Mouse (Mus musculus): ENCODE data around the gene Trim63. TPM values are rescaled to one million over a fixed set of nuclear protein-coding genes. Genes with fewer than 3 reads are reported as not detected.

Gene Trim63
- polyA plus RNA-seq, 1 experiment = not detected

DNA sequence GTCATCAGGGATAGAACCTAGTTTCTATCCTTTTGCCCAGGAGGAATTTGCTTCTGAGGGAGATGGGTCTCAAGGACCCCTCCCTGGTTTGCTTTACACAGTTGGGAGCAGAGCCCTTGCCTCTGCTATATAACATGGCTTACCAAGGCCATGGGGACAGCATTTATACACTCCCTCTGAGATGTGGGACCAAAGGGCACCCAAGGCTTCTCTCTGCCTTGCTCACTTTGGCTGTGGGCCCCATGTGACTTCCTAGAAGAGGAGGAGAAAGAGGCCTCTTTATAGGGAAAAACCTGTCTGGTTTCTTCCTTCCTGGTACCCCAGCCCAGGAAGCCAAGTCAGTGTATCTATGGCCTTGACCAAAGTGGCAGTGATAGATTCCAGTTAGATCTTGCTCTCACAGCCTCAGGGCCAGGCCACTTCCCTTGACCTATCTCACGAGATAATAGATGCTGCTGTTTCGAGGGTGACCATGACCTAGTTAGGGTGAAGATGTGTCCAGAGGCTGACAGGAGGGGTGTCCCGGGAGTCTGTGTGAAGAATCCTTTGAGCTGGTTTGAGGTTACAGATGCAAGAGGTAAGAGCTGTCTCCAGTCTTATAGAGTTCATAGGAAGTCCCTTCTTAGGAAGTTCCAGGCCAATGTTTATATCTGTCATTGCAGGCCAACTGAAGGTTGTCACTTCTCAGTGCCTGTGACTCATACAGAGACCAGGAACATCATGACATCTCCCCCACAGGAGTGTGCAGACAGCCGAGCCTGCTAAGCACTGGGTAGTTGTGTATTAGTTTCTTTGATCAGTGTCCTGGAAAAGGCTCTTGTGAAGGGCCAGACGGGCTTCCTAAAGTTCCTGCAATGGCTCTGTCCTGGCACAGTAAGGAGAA, 38.8 kb downstream of the Trim63 start:
- Histone ChIP-seq H3K27ac (ENCODE audit: insufficient read depth, low read depth, low read length) (no peak overlapping the region), H3K4me1 (ENCODE audit: control insufficient read depth, insufficient read depth, low read length) (peaks cover 22% of the 10 kb centered on the region), H3K4me3 (ENCODE audit: insufficient read depth, low read depth, low read length) (no peak overlapping the region)
- WGBS = 90% methylated on average over 5 of the region's 5 CpGs
- TF ChIP-seq CTCF (IDR thresholded peaks at IDR 0.05; ENCODE audit: insufficient read depth, low read depth, low read length) (no peak), POLR2A (IDR thresholded peaks at IDR 0.05; ENCODE audit: insufficient read depth, low read depth, low read length) (no peak)

DNA sequence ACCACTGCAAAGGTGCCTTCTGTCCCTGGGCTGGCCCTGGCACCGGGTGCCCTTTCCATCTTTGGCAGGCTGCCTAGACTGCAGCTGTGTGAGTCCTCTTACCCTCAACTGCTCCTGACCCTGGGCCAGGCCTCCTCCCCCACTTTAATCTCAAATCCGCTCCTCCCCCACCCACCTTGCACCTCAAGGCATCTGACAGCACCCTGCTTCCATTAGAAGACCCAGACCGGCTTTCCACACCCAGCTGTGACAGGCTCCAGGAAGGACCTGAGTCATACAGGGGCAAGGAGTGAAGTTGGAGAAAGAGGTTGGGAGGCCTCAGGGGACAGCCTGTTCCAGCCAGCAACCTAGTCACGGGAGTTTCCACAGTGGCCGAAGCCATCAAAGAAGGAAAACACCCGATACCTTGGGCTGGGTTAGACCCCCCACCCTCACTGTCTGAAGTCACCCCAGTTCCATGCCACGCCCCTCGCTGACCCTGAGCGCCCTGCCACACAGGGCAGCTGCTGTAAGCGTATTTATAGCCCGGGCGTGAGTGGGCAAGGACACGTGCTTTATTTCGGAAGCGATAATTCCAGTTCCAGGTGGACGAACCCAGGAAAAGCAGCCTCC, 41.0 kb downstream of the Trim63 start:
- 54% methylated on average over 16 of the region's 16 CpGs for WGBS

DNA sequence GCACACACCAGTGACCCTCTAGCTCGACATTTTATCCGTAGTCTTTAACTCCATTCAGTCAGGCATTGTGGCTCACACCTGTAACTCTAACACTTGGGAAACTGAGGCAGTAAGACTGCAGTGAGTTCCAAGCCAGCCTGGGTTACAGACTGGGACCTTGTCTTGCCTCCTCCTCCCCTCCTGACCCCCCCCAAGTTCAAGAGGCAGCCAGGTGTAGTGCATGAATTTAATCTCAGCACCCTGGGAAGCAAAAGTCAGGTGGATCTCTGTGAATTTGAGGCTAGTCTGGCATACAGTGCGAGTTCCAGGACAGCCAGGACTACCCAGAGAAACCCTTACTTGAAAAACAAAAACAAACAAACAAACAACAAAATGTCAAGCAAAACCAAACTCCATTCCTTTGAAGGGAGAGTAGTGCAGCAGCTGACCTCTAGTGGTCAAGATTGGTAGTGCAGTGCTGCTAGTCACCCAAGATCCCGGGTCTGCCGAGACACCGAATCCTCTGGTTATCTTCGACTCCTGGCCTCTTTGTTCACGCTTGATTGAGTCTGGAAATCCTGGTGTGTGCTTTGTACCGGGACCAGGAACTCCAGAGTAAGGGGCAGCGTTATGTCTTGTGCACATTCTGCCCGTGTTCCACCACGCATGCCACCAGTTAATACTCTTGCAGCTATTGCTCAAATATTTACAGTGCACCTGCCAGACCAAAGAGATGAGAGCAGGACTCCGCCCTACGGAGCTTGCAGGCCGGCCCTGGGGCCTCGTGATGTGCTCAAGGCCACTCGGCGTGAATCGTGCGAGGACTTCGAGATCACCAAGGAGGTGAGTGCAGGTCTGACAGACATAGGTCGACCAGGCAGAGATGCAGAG, 41.9 kb downstream of the Trim63 start:
- WGBS = 21% methylated on average over 22 of the region's 22 CpGs
- TF ChIP-seq POLR2A (IDR thresholded peaks at IDR 0.05; ENCODE audit: insufficient read depth, low read depth, low read length) (no peak), CTCF (IDR thresholded peaks at IDR 0.05; ENCODE audit: insufficient read depth, low read depth, low read length) (0 out of 2 replicates have a peak, but pooled peaks have one; percentile 30)

More for the DNA sequence above, 41.0 kb downstream of the Trim63 start:
- H3K4me1 ChIP-seq (ENCODE audit: control insufficient read depth, insufficient read depth, low read length) = peaks cover 22% of the 10 kb centered on the region
- no peak overlapping the region for H3K27ac ChIP-seq (ENCODE audit: insufficient read depth, low read depth, low read length)
- TF ChIP-seq POLR2A (IDR thresholded peaks at IDR 0.05; ENCODE audit: insufficient read depth, low read depth, low read length) = no peak
- no peak for TF ChIP-seq CTCF (IDR thresholded peaks at IDR 0.05; ENCODE audit: insufficient read depth, low read depth, low read length)
- H3K4me3 ChIP-seq (ENCODE audit: insufficient read depth, low read depth, low read length) = no peak overlapping the region

DNA sequence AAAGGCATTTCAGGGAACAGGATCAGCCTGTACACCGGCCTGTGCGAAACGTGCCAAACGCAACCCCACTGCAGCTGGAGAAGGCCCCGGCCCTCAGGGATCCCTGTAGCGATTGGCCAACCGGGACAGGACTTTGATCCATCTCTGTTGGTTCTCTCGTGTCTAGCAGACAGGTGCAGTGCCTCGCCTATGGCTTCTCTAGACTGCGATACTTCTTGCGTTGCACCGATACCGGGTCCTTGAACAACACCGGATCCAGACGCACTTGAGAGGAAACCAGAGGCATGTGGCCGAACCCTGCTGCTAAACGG, 42.5 kb downstream of the Trim63 start:
- TF ChIP-seq CTCF (IDR thresholded peaks at IDR 0.05; ENCODE audit: insufficient read depth, low read depth, low read length) = no peak
- TF ChIP-seq POLR2A (IDR thresholded peaks at IDR 0.05; ENCODE audit: insufficient read depth, low read depth, low read length) = no peak
- H3K27ac ChIP-seq (ENCODE audit: insufficient read depth, low read depth, low read length) = no peak overlapping the region
- H3K4me3 ChIP-seq (ENCODE audit: insufficient read depth, low read depth, low read length) = no peak overlapping the region
- WGBS = 47% methylated on average over 17 of the region's 17 CpGs
- peaks cover 18% of the 10 kb centered on the region for H3K4me1 ChIP-seq (ENCODE audit: control insufficient read depth, insufficient read depth, low read length)

More for the DNA sequence above, 41.9 kb downstream of the Trim63 start:
- H3K4me3 ChIP-seq (ENCODE audit: insufficient read depth, low read depth, low read length) = 0 out of 2 replicates have a peak overlapping the region, but pooled peaks have one; percentile 9
- H3K4me1 ChIP-seq (ENCODE audit: control insufficient read depth, insufficient read depth, low read length) = peaks cover 22% of the 10 kb centered on the region
- H3K27ac ChIP-seq (ENCODE audit: insufficient read depth, low read depth, low read length) = no peak overlapping the region

DNA sequence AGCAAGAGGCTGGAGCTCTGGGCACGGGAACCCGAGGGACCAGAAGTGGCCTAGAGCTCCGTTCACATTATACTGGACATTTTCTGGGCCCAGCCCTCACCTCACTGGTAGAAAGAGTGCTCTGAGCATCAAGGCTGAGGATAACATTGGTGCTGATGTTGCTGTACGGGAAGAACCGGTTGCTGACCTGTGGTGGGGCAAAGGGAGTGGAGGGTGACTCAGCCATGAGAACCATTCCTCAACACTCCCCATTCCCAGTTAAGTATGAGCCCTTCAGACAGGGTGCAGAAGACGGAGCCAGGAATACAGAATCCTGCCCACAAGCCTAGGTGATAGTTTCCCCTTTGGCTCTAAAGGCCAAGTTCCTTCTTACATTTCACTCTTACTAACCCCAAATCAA, 44.7 kb downstream of the Trim63 start:
- 87% methylated on average over 6 of the region's 6 CpGs for WGBS
- peaks cover 18% of the 10 kb centered on the region for H3K4me1 ChIP-seq (ENCODE audit: control insufficient read depth, insufficient read depth, low read length)
- H3K4me3 ChIP-seq (ENCODE audit: insufficient read depth, low read depth, low read length) = no peak overlapping the region
- TF ChIP-seq POLR2A (IDR thresholded peaks at IDR 0.05; ENCODE audit: insufficient read depth, low read depth, low read length) = no peak
- TF ChIP-seq CTCF (IDR thresholded peaks at IDR 0.05; ENCODE audit: insufficient read depth, low read depth, low read length) = no peak
- no peak overlapping the region for H3K27ac ChIP-seq (ENCODE audit: insufficient read depth, low read depth, low read length)

DNA sequence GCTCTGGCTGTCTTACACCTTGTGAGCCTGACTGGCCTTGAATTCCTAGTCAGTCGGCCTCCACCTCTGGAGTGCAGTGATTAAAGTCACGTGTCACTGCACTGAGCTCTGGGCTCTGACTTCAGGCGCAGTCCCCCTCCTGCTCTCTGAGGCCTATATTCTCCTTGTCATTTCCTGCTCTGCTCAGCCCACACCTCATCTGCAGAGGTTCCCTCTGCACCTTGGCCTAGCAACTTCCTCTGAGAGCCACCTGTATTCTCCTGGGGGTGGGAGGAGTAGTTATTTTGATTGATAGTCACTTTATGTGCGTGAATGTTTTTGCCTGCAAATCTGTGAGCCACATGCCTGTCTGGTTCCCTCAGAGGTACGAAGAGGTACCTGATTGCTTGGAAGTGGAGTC, 46.3 kb downstream of the Trim63 start:
- no peak overlapping the region for H3K4me3 ChIP-seq (ENCODE audit: insufficient read depth, low read depth, low read length)
- peaks cover 14% of the 10 kb centered on the region for H3K4me1 ChIP-seq (ENCODE audit: control insufficient read depth, insufficient read depth, low read length)
- H3K27ac ChIP-seq (ENCODE audit: insufficient read depth, low read depth, low read length) = no peak overlapping the region
- 69% methylated on average over 5 of the region's 5 CpGs for WGBS
- TF ChIP-seq CTCF (IDR thresholded peaks at IDR 0.05; ENCODE audit: insufficient read depth, low read depth, low read length) (no peak), POLR2A (IDR thresholded peaks at IDR 0.05; ENCODE audit: insufficient read depth, low read depth, low read length) (no peak)

DNA sequence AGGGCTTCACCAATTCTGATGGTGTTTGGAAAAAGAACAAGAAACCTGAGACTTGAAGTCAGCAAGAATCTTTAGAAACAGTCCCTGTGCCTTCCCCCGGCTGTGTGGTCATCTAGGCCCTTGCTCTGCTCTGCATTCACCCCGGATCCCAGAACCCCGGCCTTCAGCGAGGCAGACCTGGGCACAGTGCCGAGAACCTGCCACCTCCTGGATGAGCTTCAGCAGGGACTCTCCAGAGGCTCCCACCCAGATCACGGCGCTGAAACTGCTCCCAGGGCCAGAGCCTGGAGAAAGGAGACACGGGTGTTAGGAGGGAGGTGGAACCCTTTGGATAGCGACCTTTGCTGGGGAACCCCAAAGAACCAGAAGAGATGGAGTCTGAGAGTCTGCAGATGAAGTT, 47.2 kb downstream of the Trim63 start:
- H3K4me3 ChIP-seq (ENCODE audit: insufficient read depth, low read depth, low read length) = no peak overlapping the region
- no peak for TF ChIP-seq POLR2A (IDR thresholded peaks at IDR 0.05; ENCODE audit: insufficient read depth, low read depth, low read length)
- no peak for TF ChIP-seq CTCF (IDR thresholded peaks at IDR 0.05; ENCODE audit: insufficient read depth, low read depth, low read length)
- no peak overlapping the region for H3K27ac ChIP-seq (ENCODE audit: insufficient read depth, low read depth, low read length)
- WGBS = 55% methylated on average over 9 of the region's 9 CpGs
- peaks cover 8% of the 10 kb centered on the region for H3K4me1 ChIP-seq (ENCODE audit: control insufficient read depth, insufficient read depth, low read length)

DNA sequence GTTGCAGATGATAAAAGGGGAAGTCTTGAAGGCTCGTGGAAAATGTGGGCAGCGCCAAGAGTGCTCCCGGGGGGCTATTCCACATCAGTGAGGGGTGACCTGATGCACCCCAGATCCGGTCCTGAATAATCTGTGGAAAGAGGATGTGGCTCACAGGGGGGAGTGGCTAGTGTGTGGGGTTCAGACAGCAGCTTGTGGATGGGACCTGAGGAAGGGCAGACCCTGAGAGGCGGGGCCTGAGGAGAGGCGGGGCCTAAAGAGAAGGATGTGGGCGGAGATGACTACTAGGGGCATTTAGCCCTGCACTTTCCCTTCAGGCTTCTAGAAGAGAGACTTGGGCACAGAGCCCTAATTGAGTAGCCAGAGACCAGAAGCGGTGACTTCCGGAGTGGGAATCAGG, 47.7 kb downstream of the Trim63 start:
- peaks cover 5% of the 10 kb centered on the region; the same call in 1 of the 2 replicates for H3K4me1 ChIP-seq (ENCODE audit: control insufficient read depth, insufficient read depth, low read length)
- WGBS = 37% methylated on average over 9 of the region's 9 CpGs
- no peak for TF ChIP-seq CTCF (IDR thresholded peaks at IDR 0.05; ENCODE audit: insufficient read depth, low read depth, low read length)
- TF ChIP-seq POLR2A (IDR thresholded peaks at IDR 0.05; ENCODE audit: insufficient read depth, low read depth, low read length) = no peak
- no peak overlapping the region for H3K4me3 ChIP-seq (ENCODE audit: insufficient read depth, low read depth, low read length)
- no peak overlapping the region for H3K27ac ChIP-seq (ENCODE audit: insufficient read depth, low read depth, low read length)

Data from olfactory bulb, adult 2 months (tissue).